Mouse (Mus musculus): ENCODE measurements around the gene Rpl24.
"Not testable (repeated sequence)": the region's sequence is repeated elsewhere in the genome, so short reads cannot be mapped to it uniquely, and the experiment has no call there.

The Rpl24 gene

GRCm38 (mm10) chr16:55966212-55966871 is at the start of gene Rpl24:
Gene Rpl24 (plus strand): TSS chr16:55966275.
- peak; percentile 89 to 97 for DNase-seq (ENCODE audit: low spot score in 2 of 2)

GRCm38 (mm10) chr16:55922079-55922478 is 44.0 kb upstream of the Rpl24 start:
- DNase-seq (ENCODE audit: low spot score in 2 of 2): no peak

GRCm38 (mm10) chr16:55924010-55924409 is 42.1 kb upstream of the Rpl24 start:
- DNase-seq (ENCODE audit: low spot score in 2 of 2): no peak

GRCm38 (mm10) chr16:55933681-55934343 is 32.3 kb upstream of the Rpl24 start:
- DNase-seq (ENCODE audit: low spot score in 2 of 2): peak; percentile 29 to 59

- peak; percentile 77 to 79 for DNase-seq (ENCODE audit: low spot score in 2 of 2)
These were observed 31.5 kb upstream of the Rpl24 start, which contains the start of gene Cep97 for GRCm38 (mm10) chr16:55934453-55935037. Gene Cep97 (minus strand): TSS chr16:55934855.

- no peak for DNase-seq (ENCODE audit: low spot score in 2 of 2)
These were observed 27.3 kb upstream of the Rpl24 start for GRCm38 (mm10) chr16:55938761-55939160.

GRCm38 (mm10) chr16:55939703-55940102 is 26.4 kb upstream of the Rpl24 start:
- DNase-seq (ENCODE audit: low spot score in 2 of 2): no peak

GRCm38 (mm10) chr16:55940781-55941180 is 25.3 kb upstream of the Rpl24 start:
- DNase-seq (ENCODE audit: low spot score in 2 of 2): no peak

- no peak for DNase-seq (ENCODE audit: low spot score in 2 of 2)
These were observed 18.8 kb upstream of the Rpl24 start for GRCm38 (mm10) chr16:55947266-55947665.

GRCm38 (mm10) chr16:55947876-55948410 is 18.1 kb upstream of the Rpl24 start:
- not testable (repeated sequence) for DNase-seq (ENCODE audit: low spot score in 2 of 2)

GRCm38 (mm10) chr16:55948963-55949362 is 17.1 kb upstream of the Rpl24 start:
- DNase-seq (ENCODE audit: low spot score in 2 of 2): no peak

- no peak for DNase-seq (ENCODE audit: low spot score in 2 of 2)
These were observed 15.6 kb upstream of the Rpl24 start for GRCm38 (mm10) chr16:55950462-55950861.

GRCm38 (mm10) chr16:55950946-55951678 is 15.0 kb upstream of the Rpl24 start:
- peak in 1 of 2 experiments; percentile 62 for DNase-seq (ENCODE audit: low spot score in 2 of 2)

GRCm38 (mm10) chr16:55951679-55952327 is 14.3 kb upstream of the Rpl24 start:
- DNase-seq (ENCODE audit: low spot score in 2 of 2): no peak

GRCm38 (mm10) chr16:55952771-55953170 is 13.3 kb upstream of the Rpl24 start:
- DNase-seq (ENCODE audit: low spot score in 2 of 2): no peak

- not testable (repeated sequence) for DNase-seq (ENCODE audit: low spot score in 2 of 2)
These were observed 11.9 kb upstream of the Rpl24 start for GRCm38 (mm10) chr16:55954196-55954595.

GRCm38 (mm10) chr16:55963068-55963467 is 3.0 kb upstream of the Rpl24 start:
- DNase-seq (ENCODE audit: low spot score in 2 of 2): not testable (repeated sequence)

- DNase-seq (ENCODE audit: low spot score in 2 of 2): no peak
These were observed 1.7 kb upstream of the Rpl24 start for GRCm38 (mm10) chr16:55964126-55964949.

- no peak for DNase-seq (ENCODE audit: low spot score in 2 of 2)
These were observed 1.1 kb downstream of the Rpl24 start for GRCm38 (mm10) chr16:55967221-55967620.

- no peak for DNase-seq (ENCODE audit: low spot score in 2 of 2)
These were observed 3.1 kb downstream of the Rpl24 start for GRCm38 (mm10) chr16:55969147-55969546.
